Mouse (Mus musculus) ES-Bruce4 (cell line): ENCODE results near the gene Ppm1h. TPM values are rescaled to one million over a fixed set of nuclear protein-coding genes. Genes with fewer than 3 reads are reported as not detected.

ENCODE experiments used
- H3K27ac ChIP-seq: 2 replicates; pipeline ENCODE4 v1.5.1; 2012; ENCODE audit warnings: low read length, inconsistent platforms; ENCODE audit not compliant: insufficient read depth
- H3K27me3 ChIP-seq: 2 replicates; pipeline ENCODE4 v1.6.1; 2012; ENCODE audit warnings: mild to moderate bottlenecking, low read length, inconsistent platforms; ENCODE audit not compliant: control insufficient read depth, poor library complexity, insufficient read depth, severe bottlenecking
- H3K36me3 ChIP-seq: 2 replicates; pipeline ENCODE4 v1.6.1; 2012; ENCODE audit warnings: inconsistent platforms, mild to moderate bottlenecking, low read length, moderate library complexity; ENCODE audit not compliant: control insufficient read depth, poor library complexity, insufficient read depth, severe bottlenecking
- H3K4me1 ChIP-seq: one replicate; pipeline ENCODE4 v1.8.1; 2011; ENCODE audit warnings: low read length; ENCODE audit not compliant: control insufficient read depth, insufficient read depth
- H3K4me3 ChIP-seq: 2 replicates; pipeline ENCODE4 v1.5.1; 2011; ENCODE audit warnings: low read depth, mild to moderate bottlenecking, low read length
- H3K9ac ChIP-seq: 2 replicates; pipeline ENCODE4 v1.6.1; 2012; ENCODE audit warnings: low read depth, mild to moderate bottlenecking, inconsistent platforms; ENCODE audit not compliant: poor library complexity, severe bottlenecking
- H3K9me3 ChIP-seq: replicated peaks from 2 replicates; pipeline ENCODE4 v1.6.1; 2012; ENCODE audit warnings: mild to moderate bottlenecking, low read length, inconsistent platforms; ENCODE audit not compliant: control insufficient read depth, poor library complexity, insufficient read depth, severe bottlenecking
- CTCF ChIP-seq: IDR thresholded peaks from one replicate; pipeline ENCODE4 v1.8.1; 2011; ENCODE audit warnings: low read depth, low read length
- EP300 ChIP-seq: IDR thresholded peaks from 2 replicates; pipeline ENCODE4 v1.6.1; 2011; ENCODE audit warnings: low read depth, low read length; ENCODE audit not compliant: insufficient read depth
- POLR2A ChIP-seq: IDR thresholded peaks from one replicate; pipeline ENCODE4 v1.8.1; 2011; ENCODE audit warnings: low read length; ENCODE audit not compliant: insufficient read depth
- polyA plus RNA-seq: library from polyadenylated mRNA; stranded (reverse); fragments of >200 nt; gene quantifications from 2 replicates; pipeline ENCODE4 v1.2.4, GENCODE M21; 2011; ENCODE audit warnings: low read depth; ENCODE audit not compliant: missing spikeins, insufficient read depth, insufficient read length

The Ppm1h gene
- polyA plus RNA-seq, 1 experiment: 8.7 TPM

GRCm38 (mm10) chr10:122854571-122854970 lies 176.0 kb downstream of the Ppm1h start:
- Histone ChIP-seq H3K4me3 (no peak overlapping the region), H3K9me3 (no peaks in the 10 kb centered on the region), H3K27ac (no peak overlapping the region), H3K4me1 (no peaks in the 10 kb centered on the region), H3K36me3 (no peaks in the 10 kb centered on the region), H3K9ac (no peak overlapping the region), H3K27me3 (no peaks in the 10 kb centered on the region)
- TF ChIP-seq POLR2A (no peak), CTCF (no peak), EP300 (no peak)

GRCm38 (mm10) chr10:122855149-122855548 lies 176.6 kb downstream of the Ppm1h start:
- no peak overlapping the region for H3K27ac ChIP-seq
- H3K27me3 ChIP-seq: no peaks in the 10 kb centered on the region
- no peak overlapping the region for H3K4me3 ChIP-seq
- H3K36me3 ChIP-seq: no peaks in the 10 kb centered on the region
- no peak overlapping the region for H3K9ac ChIP-seq
- TF ChIP-seq EP300: no peak
- TF ChIP-seq CTCF: no peak
- TF ChIP-seq POLR2A: no peak
- no peaks in the 10 kb centered on the region for H3K9me3 ChIP-seq
- no peaks in the 10 kb centered on the region for H3K4me1 ChIP-seq

- no peak overlapping the region for H3K9ac ChIP-seq
- TF ChIP-seq CTCF (no peak), POLR2A (no peak), EP300 (no peak)
- no peaks in the 10 kb centered on the region for H3K9me3 ChIP-seq
- no peaks in the 10 kb centered on the region for H3K27me3 ChIP-seq
- no peak overlapping the region for H3K4me3 ChIP-seq
- no peak overlapping the region for H3K27ac ChIP-seq
- no peaks in the 10 kb centered on the region for H3K4me1 ChIP-seq
- no peaks in the 10 kb centered on the region for H3K36me3 ChIP-seq
Observed at GRCm38 (mm10) chr10:122856040-122856764, 177.6 kb downstream of the Ppm1h start.

- Histone ChIP-seq H3K9me3 (no peaks in the 10 kb centered on the region), H3K4me3 (no peak overlapping the region), H3K36me3 (no peaks in the 10 kb centered on the region), H3K9ac (no peak overlapping the region), H3K27me3 (no peaks in the 10 kb centered on the region), H3K27ac (no peak overlapping the region), H3K4me1 (no peaks in the 10 kb centered on the region)
- TF ChIP-seq EP300 (no peak), POLR2A (no peak), CTCF (no peak)
Observed at GRCm38 (mm10) chr10:122857155-122857554, 178.6 kb downstream of the Ppm1h start.

- H3K27ac ChIP-seq: no peak overlapping the region
- no peaks in the 10 kb centered on the region for H3K4me1 ChIP-seq
- no peaks in the 10 kb centered on the region for H3K9me3 ChIP-seq
- no peaks in the 10 kb centered on the region for H3K27me3 ChIP-seq
- no peak overlapping the region for H3K4me3 ChIP-seq
- no peak overlapping the region for H3K9ac ChIP-seq
- H3K36me3 ChIP-seq: no peaks in the 10 kb centered on the region
- TF ChIP-seq EP300 (no peak), POLR2A (no peak), CTCF (no peak)
Observed at GRCm38 (mm10) chr10:122858904-122859641, 180.5 kb downstream of the Ppm1h start.

- no peak overlapping the region for H3K4me3 ChIP-seq
- no peak for TF ChIP-seq CTCF
- TF ChIP-seq EP300: no peak
- TF ChIP-seq POLR2A: no peak
- no peak overlapping the region for H3K27ac ChIP-seq
- no peak overlapping the region for H3K9ac ChIP-seq
- H3K27me3 ChIP-seq: no peaks in the 10 kb centered on the region
- no peaks in the 10 kb centered on the region for H3K9me3 ChIP-seq
- no peaks in the 10 kb centered on the region for H3K36me3 ChIP-seq
- H3K4me1 ChIP-seq: no peaks in the 10 kb centered on the region
Observed at GRCm38 (mm10) chr10:122859642-122859997, 181.1 kb downstream of the Ppm1h start.
